Mouse (Mus musculus): ENCODE results near the gene Trex1. TPM values are rescaled to one million over a fixed set of nuclear protein-coding genes. Genes with fewer than 3 reads are reported as not detected.

Trex1 gene
- polyA plus RNA-seq, 1 experiment = 228 TPM

DNA sequence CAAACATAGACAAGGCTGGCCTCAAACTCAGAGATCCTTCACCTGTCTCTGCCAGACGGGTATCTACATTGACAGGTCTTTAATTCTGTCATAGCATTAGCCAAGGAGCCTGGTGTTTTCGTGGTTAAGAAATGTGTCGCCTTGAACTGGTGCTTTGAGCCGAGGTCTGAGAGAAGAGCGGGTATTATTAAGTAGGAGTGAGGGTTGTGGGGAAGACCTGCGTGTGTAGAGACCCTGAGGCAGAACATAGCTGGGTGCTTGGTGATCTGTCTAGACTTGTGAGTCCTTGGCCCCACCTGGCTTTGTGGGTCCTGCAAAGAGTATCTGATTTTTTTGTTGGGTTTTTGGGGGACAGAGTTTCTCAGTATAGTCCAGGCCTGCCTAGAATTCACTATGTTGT lies 5.7 kb downstream of the Trex1 start:
- Histone ChIP-seq H3K27ac (ENCODE audit: control insufficient read depth, insufficient read depth, low read length) (peak overlapping the region; percentile 63), H3K27me3 (ENCODE audit: control insufficient read depth, insufficient read depth, low read length) (no peaks in the 10 kb centered on the region), H3K4me3 (ENCODE audit: control insufficient read depth, insufficient read depth, low read length) (peak overlapping the region; percentile 20; the same call in 1 of the 2 replicates), H3K4me1 (replicated peaks; ENCODE audit: control insufficient read depth, insufficient read depth, low read length) (peaks cover 78% of the 10 kb centered on the region), H3K36me3 (ENCODE audit: control insufficient read depth, insufficient read depth, low read length) (peaks cover 20% of the 10 kb centered on the region; the same call in 1 of the 2 replicates)
- WGBS = 35% methylated on average over 6 of the region's 6 CpGs
- TF ChIP-seq POLR2A (IDR thresholded peaks at IDR 0.05; ENCODE audit: control insufficient read depth, extremely low read depth, insufficient read depth, low read length, poor library complexity) (no peak), CTCF (IDR thresholded peaks at IDR 0.05; ENCODE audit: borderline replicate concordance, control insufficient read depth, extremely low read depth, insufficient read depth, low read length, poor library complexity) (no peak)
- no peak for DNase-seq

DNA sequence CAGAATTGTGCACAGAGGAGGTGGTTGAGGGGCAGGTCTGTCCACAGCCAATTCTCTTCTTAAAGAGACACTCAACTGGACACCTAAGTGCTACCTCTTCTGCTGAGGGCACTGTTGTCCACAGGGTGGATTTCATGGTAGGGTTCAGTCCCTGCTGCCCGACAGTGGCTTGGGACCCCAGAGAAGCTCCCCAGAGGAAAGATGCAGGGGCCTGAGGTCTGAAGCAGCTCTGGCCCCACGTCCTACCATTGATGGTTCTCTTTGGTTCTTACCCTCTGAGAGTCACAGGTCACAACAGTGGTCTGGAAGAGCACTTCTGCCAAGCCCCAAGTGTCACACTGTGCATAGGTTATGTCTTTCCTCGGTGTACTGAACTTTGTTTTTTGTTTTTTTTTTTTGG lies 6.2 kb downstream of the Trex1 start:
- Histone ChIP-seq H3K27me3 (ENCODE audit: control insufficient read depth, insufficient read depth, low read length) (no peaks in the 10 kb centered on the region), H3K27ac (ENCODE audit: control insufficient read depth, insufficient read depth, low read length) (peak overlapping the region; percentile 78), H3K4me3 (ENCODE audit: control insufficient read depth, insufficient read depth, low read length) (peak overlapping the region; percentile 46), H3K4me1 (replicated peaks; ENCODE audit: control insufficient read depth, insufficient read depth, low read length) (peaks cover 73% of the 10 kb centered on the region), H3K36me3 (ENCODE audit: control insufficient read depth, insufficient read depth, low read length) (peaks cover 20% of the 10 kb centered on the region; the same call in 1 of the 2 replicates)
- TF ChIP-seq POLR2A (IDR thresholded peaks at IDR 0.05; ENCODE audit: control insufficient read depth, extremely low read depth, insufficient read depth, low read length, poor library complexity) (no peak), CTCF (IDR thresholded peaks at IDR 0.05; ENCODE audit: borderline replicate concordance, control insufficient read depth, extremely low read depth, insufficient read depth, low read length, poor library complexity) (no peak)
- DNase-seq = no peak
- WGBS = 77% methylated on average over 3 of the region's 3 CpGs

DNA sequence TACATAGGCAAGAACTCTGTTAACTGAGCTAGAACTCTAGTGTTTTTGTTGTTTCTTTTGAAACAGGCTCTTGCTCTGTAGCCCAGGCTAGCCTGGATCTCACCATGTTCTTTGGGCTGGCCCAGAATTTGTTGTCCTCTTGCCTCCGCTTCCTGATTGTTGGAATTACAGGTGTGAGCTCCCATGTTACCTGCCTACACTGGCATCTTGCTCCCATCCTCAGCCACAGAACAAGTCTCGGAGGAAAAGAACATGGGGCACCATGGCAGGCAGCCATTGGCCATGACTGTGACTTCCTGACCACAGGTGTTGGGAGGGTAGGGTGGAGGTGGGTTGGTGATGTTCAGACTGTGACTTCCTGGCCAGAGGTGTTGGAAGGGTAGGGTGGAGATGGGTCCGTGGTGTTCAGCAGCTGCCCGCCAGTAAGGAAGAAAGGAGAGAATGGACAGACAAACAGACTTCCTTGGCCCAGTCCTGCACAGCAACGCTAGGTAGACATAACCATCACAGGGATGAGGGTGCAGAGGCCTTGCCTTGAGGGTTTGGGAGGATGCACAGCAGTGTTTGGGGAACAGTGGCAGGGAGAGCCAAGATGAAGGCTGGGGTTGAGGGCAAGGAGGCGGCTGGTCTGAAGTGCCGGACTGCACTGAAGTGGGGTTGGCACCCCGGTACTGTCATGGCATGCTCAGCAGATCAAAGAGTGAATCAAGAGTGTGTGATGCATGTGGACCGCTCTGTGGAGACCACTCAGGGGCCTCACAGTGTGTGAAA lies 6.9 kb downstream of the Trex1 start:
- peak; percentile 34 for DNase-seq
- peak overlapping the region; percentile 98 for H3K27ac ChIP-seq (ENCODE audit: control insufficient read depth, insufficient read depth, low read length)
- H3K4me3 ChIP-seq (ENCODE audit: control insufficient read depth, insufficient read depth, low read length) = peak overlapping the region; percentile 46
- no peaks in the 10 kb centered on the region for H3K27me3 ChIP-seq (ENCODE audit: control insufficient read depth, insufficient read depth, low read length)
- peak; percentile 22; the same call in 1 of the 2 replicates for TF ChIP-seq POLR2A (IDR thresholded peaks at IDR 0.05; ENCODE audit: control insufficient read depth, extremely low read depth, insufficient read depth, low read length, poor library complexity)
- no peak for TF ChIP-seq CTCF (IDR thresholded peaks at IDR 0.05; ENCODE audit: borderline replicate concordance, control insufficient read depth, extremely low read depth, insufficient read depth, low read length, poor library complexity)
- H3K36me3 ChIP-seq (ENCODE audit: control insufficient read depth, insufficient read depth, low read length) = peaks cover 17% of the 10 kb centered on the region; the same call in 1 of the 2 replicates
- peaks cover 69% of the 10 kb centered on the region for H3K4me1 ChIP-seq (replicated peaks; ENCODE audit: control insufficient read depth, insufficient read depth, low read length)
- 61% methylated on average over 9 of the region's 9 CpGs for WGBS

DNA sequence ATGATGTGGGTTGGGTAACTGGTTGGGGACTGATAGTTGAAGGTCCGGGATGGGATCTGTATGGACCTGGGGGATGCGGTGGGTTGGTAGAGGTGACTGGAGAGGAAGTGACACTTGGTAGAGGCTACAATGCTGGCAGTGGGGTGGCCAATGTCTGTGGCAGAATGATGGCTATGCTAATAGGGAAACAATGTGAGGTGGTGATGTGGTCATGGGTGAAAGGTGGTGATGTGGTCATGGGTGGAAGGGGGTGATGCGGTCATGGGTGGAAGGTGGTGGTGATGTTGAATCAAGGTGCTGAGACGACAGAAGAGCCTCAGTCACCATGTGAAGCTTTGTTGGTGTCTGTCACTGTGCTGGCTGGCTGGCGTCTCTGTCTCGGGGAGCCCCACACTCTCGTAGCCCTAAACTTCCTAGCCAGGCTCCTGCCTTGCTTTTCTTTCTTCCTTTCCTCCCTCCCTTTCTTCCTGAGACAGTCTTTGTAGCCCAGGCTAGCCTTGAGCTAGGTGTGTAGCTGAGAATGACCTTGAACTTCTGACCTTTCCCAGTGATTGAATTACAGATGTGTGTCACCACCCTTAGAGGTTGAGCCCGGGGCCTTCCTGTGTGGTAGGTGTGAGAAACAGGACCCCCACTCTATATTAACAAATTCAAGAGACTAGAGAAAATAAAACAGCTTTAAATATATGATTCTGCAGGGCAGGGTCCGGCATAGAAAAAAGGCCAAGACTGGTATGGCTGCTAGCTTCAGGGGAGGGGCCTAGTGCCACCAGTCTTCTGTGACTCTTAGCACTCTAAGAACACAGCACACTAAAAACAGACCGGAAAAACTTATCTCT lies 7.7 kb downstream of the Trex1 start:
- Histone ChIP-seq H3K36me3 (ENCODE audit: control insufficient read depth, insufficient read depth, low read length) (peaks cover 9% of the 10 kb centered on the region; the same call in 1 of the 2 replicates), H3K27ac (ENCODE audit: control insufficient read depth, insufficient read depth, low read length) (peak overlapping the region; percentile 98), H3K4me3 (ENCODE audit: control insufficient read depth, insufficient read depth, low read length) (peak overlapping the region; percentile 72), H3K4me1 (replicated peaks; ENCODE audit: control insufficient read depth, insufficient read depth, low read length) (peaks cover 66% of the 10 kb centered on the region), H3K27me3 (ENCODE audit: control insufficient read depth, insufficient read depth, low read length) (no peaks in the 10 kb centered on the region)
- TF ChIP-seq POLR2A (IDR thresholded peaks at IDR 0.05; ENCODE audit: control insufficient read depth, extremely low read depth, insufficient read depth, low read length, poor library complexity) = no peak
- no peak for TF ChIP-seq CTCF (IDR thresholded peaks at IDR 0.05; ENCODE audit: borderline replicate concordance, control insufficient read depth, extremely low read depth, insufficient read depth, low read length, poor library complexity)
- 30% methylated on average over 10 of the region's 10 CpGs for WGBS
- no peak for DNase-seq

DNA sequence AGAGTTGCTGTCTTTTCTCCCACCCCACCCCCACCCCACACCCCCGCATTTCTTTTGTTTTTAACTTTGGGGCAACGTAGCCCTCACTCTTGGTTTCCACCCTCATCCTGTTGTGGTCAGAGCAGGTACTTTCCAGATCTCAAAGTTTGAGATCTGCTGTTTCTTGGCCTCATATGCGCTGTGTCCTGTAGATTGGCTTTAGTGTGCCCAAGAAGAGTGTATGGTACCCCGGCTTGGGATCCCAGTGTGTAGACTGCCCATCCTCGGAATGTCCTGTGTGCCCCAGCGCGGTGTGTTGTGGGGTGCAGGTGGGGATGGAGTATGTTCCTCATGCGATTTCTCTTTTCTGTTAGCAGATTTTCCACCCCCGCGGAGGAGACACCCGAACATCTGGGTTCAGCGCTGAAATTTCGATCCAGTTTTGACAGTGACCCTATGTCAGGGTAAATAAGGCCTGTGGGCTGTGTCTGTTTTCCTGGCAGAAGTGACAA lies 8.5 kb downstream of the Trex1 start:
- H3K4me1 ChIP-seq (replicated peaks; ENCODE audit: control insufficient read depth, insufficient read depth, low read length) = peaks cover 61% of the 10 kb centered on the region
- H3K27me3 ChIP-seq (ENCODE audit: control insufficient read depth, insufficient read depth, low read length) = no peaks in the 10 kb centered on the region
- peak overlapping the region; percentile 98 for H3K27ac ChIP-seq (ENCODE audit: control insufficient read depth, insufficient read depth, low read length)
- 0 out of 2 replicates have a peak, but pooled peaks have one; percentile 51 for TF ChIP-seq CTCF (IDR thresholded peaks at IDR 0.05; ENCODE audit: borderline replicate concordance, control insufficient read depth, extremely low read depth, insufficient read depth, low read length, poor library complexity)
- TF ChIP-seq POLR2A (IDR thresholded peaks at IDR 0.05; ENCODE audit: control insufficient read depth, extremely low read depth, insufficient read depth, low read length, poor library complexity) = no peak
- 5% methylated on average over 13 of the region's 13 CpGs for WGBS
- DNase-seq = peak; percentile 62
- peaks cover under 1% of the 10 kb centered on the region; the same call in 1 of the 2 replicates for H3K36me3 ChIP-seq (ENCODE audit: control insufficient read depth, insufficient read depth, low read length)
- H3K4me3 ChIP-seq (ENCODE audit: control insufficient read depth, insufficient read depth, low read length) = peak overlapping the region; percentile 72

DNA sequence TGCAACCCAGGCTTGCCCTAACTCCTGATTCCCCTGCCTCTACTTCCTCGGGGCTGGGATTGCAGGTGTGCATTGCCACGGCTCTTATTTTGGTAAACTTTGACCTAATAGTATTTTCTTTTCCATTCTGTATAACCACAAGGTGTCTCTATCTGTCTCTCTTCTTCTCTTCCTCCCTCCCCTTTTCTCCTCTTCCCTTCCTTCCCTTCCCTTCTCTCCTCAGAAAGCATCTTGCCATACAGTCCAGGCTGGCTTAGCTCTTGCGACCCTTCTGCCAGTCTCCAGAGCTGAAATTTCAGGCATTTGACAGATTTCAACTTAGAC lies 8.9 kb downstream of the Trex1 start:
- Histone ChIP-seq H3K36me3 (ENCODE audit: control insufficient read depth, insufficient read depth, low read length) (no peaks in the 10 kb centered on the region), H3K4me3 (ENCODE audit: control insufficient read depth, insufficient read depth, low read length) (peak overlapping the region; percentile 35), H3K27me3 (ENCODE audit: control insufficient read depth, insufficient read depth, low read length) (no peaks in the 10 kb centered on the region), H3K27ac (ENCODE audit: control insufficient read depth, insufficient read depth, low read length) (peak overlapping the region; percentile 98), H3K4me1 (replicated peaks; ENCODE audit: control insufficient read depth, insufficient read depth, low read length) (peaks cover 57% of the 10 kb centered on the region)
- 8% methylated on average over 3 of the region's 3 CpGs for WGBS
- no peak for DNase-seq
- TF ChIP-seq CTCF (IDR thresholded peaks at IDR 0.05; ENCODE audit: borderline replicate concordance, control insufficient read depth, extremely low read depth, insufficient read depth, low read length, poor library complexity) = no peak
- TF ChIP-seq POLR2A (IDR thresholded peaks at IDR 0.05; ENCODE audit: control insufficient read depth, extremely low read depth, insufficient read depth, low read length, poor library complexity) = no peak

Measured in thymus, adult 2 months (tissue).